Mouse (Mus musculus): ENCODE measurements around the gene Kcnk2.

Kcnk2 gene

DNA sequence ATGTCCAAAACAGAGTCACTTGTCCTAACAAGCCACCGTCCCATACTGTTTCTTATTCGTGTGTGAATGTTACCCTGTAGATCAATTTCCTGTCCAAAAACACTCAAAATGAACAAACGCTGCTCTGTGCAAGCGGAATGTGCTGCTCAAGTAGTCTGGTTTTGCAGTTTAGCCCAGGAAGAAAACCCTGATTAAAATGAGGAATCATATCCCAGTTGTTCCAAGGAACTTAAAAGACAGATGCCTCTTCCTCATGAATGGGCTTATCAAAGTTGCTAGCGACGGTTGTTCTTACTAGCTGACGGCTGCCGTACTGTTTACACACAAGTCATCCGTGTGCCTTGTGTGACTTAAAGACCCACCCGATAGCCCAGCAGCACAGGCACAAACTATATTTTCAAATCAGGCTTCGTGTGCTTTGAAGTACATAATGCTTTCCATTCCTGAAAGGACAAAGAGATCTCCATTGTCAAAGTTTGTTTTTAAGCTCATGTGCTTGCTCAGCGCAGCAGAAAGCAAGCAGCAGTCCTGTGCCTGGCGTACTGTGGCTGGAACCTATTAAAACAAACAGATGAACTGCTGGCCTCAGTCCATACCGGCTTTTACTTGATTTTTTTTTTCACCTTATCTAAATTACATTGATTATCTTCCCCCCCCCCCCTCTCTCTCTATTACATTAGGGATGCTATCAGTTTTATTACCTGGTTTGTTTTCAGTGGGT is at the start of gene Kcnk2:
Gene Kcnk2 (minus strand): TSS at position 51 of the 721 bp plus-strand sequence.
- no peak for DNase-seq (ENCODE audit: low spot score in 2 of 2)

GRCm38 (mm10) chr1:189440741-189441140 is 38.7 kb upstream of the Kcnk2 start:
- DNase-seq (ENCODE audit: low spot score in 2 of 2) = no peak

DNA sequence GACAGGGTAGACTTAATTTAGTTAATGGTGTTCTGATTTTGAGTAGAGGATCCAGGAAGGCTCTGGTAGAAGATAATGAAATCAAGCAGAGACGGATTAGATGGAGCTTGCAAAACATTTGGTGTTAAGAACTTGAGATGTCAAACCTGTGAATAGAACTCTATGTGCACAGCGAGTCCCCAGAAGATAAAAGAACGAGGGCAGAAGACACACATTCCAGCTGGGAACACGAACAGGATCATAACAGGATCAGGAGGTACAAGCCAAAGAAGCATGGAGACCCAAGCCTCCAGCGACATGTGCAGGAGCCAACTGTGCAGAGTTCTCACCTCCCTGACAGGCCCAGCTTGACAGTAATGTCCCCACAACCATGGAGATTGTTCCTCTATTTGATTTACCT is 35.1 kb upstream of the Kcnk2 start:
- no peak for DNase-seq (ENCODE audit: low spot score in 2 of 2)

- no peak for DNase-seq (ENCODE audit: low spot score in 2 of 2)
These were observed 33.4 kb upstream of the Kcnk2 start for GRCm38 (mm10) chr1:189435452-189435851.

GRCm38 (mm10) chr1:189431479-189431878 is 29.4 kb upstream of the Kcnk2 start:
- DNase-seq (ENCODE audit: low spot score in 2 of 2) = no peak

- no peak for DNase-seq (ENCODE audit: low spot score in 2 of 2)
These were observed 28.5 kb upstream of the Kcnk2 start for GRCm38 (mm10) chr1:189430534-189430933.

- DNase-seq (ENCODE audit: low spot score in 2 of 2) = no peak
These were observed 27.5 kb upstream of the Kcnk2 start for GRCm38 (mm10) chr1:189429566-189429965.

- DNase-seq (ENCODE audit: low spot score in 2 of 2) = no peak
These were observed 24.2 kb upstream of the Kcnk2 start for GRCm38 (mm10) chr1:189426252-189426651.

- no peak for DNase-seq (ENCODE audit: low spot score in 2 of 2)
These were observed 17.8 kb upstream of the Kcnk2 start for GRCm38 (mm10) chr1:189419914-189420313.

GRCm38 (mm10) chr1:189409906-189410305 is 7.8 kb upstream of the Kcnk2 start:
- DNase-seq (ENCODE audit: low spot score in 2 of 2) = no peak

GRCm38 (mm10) chr1:189405221-189405620 is 3.1 kb upstream of the Kcnk2 start:
- no peak for DNase-seq (ENCODE audit: low spot score in 2 of 2)

- DNase-seq (ENCODE audit: low spot score in 2 of 2) = no peak
These were observed 1.5 kb upstream of the Kcnk2 start for GRCm38 (mm10) chr1:189403546-189403945.

- no peak for DNase-seq (ENCODE audit: low spot score in 2 of 2)
These were observed 1.1 kb upstream of the Kcnk2 start for GRCm38 (mm10) chr1:189403139-189403538.

- no peak for DNase-seq (ENCODE audit: low spot score in 2 of 2)
These were observed 15.2 kb downstream of the Kcnk2 start for GRCm38 (mm10) chr1:189386848-189387247.

DNA sequence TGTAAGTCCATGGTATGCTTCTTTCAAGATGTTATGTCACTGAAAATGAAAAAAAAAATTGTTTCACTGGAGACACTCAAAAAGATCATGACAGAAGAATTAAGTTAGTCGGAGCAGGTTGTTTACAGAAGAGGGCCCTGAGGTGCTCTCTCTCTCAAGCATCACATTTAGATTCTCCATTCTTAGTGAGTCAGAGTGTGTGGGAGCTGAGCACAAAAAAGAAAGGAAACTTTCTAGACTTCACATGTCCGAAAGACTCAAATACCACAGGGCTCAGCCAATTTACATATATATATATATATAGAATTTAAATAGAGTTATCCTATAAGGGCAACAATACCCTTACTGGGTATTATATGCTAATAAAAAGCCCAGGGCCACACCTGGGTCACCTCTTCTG is 15.9 kb downstream of the Kcnk2 start:
- no peak for DNase-seq (ENCODE audit: low spot score in 2 of 2)

DNA sequence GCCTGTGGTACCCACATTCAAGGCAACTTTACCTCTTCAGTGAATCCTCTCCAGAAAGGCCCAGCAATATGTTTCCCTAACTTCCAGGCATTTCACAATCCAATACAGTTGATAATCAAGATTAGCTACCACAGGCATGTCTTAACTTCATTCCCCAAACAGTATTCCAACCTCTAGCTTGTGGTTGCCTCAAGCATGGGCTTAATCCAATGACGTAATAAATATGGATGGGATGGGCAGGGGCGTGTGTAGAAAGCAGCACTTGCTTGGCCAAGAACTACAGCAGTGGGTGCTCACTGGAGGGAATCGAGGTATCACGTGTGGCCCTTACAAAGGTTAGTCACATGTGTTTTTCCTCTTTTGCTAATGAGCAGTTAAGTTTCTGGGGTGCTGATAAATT is 34.4 kb downstream of the Kcnk2 start:
- DNase-seq (ENCODE audit: low spot score in 2 of 2) = no peak

DNA sequence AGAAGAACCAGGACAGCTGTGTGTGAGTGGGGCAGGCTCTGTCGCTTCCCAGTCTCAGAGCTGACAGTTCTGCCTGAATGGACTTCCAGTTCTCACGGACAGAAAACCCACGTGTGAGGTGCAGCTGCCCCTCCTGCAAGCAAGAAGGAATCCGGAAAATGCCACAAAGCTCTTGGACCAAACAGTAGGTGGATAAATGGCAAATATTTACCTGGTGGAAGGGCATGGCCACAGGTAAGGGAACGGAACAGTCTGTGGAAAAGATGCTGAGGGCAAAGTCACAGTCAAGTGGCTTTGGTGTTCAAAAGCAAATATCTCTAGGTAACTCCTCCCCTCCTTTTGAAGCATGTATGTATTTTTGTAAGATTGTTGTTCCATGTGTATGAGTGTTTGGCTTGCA is 37.9 kb downstream of the Kcnk2 start:
- DNase-seq (ENCODE audit: low spot score in 2 of 2) = no peak

DNA sequence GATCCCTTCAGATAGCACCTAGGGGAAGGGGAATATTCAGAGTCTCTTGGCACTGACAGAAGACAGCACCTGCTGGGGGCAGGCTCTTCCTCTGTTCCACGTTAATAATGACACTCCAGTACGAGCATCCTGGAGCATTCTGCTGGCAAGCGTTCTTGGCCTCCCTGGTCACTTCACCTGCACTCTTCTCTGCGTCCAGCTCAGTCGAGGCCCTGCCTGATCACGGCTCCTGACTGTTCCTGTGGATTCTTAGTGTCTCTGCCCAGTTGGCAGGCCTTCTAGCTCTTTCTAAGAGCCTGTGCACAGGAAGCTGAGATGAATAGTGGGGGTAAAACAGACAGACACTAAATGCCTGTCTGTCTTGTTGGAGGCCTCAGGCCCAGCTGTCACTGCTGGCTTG is 39.5 kb downstream of the Kcnk2 start:
- DNase-seq (ENCODE audit: low spot score in 2 of 2) = no peak

DNA sequence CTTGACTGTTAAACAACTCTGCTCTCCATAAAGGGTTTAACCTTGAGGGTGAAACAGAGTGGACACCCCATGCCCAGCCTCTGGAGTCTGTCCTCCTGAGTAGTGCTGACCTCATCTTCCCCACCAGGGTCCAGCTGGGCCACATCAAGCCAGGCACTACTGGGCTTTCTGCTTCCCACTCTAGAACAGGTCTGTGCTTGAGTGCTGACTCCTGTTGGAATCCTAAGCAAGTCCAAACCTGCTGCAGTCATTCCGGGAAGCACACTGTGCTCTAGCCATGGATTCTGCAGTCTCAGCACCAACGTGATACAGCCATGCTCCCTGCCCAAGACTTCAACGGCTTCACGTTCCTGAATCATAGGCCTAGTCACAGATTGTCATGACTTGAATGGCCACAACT is 42.4 kb downstream of the Kcnk2 start:
- DNase-seq (ENCODE audit: low spot score in 2 of 2) = no peak

GRCm38 (mm10) chr1:189353887-189354286 is 48.2 kb downstream of the Kcnk2 start:
- DNase-seq (ENCODE audit: low spot score in 2 of 2) = no peak

DNA sequence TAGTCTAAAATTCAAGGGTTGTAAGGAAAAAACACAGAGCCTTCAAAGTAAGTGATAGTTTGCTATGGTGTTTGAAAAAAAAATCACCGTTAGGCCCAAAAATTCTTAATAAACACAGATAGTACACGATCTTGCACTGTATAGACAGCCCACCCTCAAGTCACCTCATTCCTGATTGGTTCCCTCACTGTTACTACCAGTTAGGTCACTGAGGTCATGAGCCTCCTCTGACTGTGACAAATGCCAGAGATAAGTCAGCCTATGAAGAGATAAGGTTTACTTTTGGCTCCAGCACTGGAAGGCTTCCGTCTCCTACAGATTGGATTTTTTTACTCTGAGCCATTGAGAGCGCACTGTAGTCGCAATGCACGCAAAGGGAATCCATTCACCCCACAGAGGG is 50.3 kb downstream of the Kcnk2 start:
- no peak for DNase-seq (ENCODE audit: low spot score in 2 of 2)

DNA sequence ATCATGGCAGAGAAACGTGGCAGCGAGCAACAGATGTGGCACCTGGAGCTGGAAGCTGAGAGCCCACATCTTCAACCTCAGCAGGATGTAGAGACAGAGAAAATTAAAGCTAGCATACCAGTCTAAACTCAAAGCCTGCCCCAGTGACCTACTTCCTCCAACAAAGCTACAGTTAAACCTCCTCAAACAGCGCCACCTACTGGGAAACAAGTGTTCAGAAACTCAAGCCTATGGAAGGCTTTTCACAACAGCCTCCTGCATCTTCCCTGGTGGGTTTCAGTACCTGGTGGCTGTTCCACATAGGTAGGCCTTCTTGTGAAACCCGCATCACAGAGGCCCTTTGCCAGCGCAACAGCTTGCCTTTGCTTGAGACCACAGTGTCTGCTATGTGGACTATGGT is 52.9 kb downstream of the Kcnk2 start:
- DNase-seq (ENCODE audit: low spot score in 2 of 2) = no peak

- peak; percentile 24 to 29 for DNase-seq (ENCODE audit: low spot score in 2 of 2)
These were observed 56.9 kb downstream of the Kcnk2 start for GRCm38 (mm10) chr1:189345166-189345565.

All from right cerebral cortex, adult 2 months (tissue).